Mouse (Mus musculus) kidney, postnatal 10 days (tissue): ENCODE measurements around the gene Fam240a.

Experiments
- DNase-seq: peaks from one replicate; pipeline ENCODE4 v3.0.0; 2021; ENCODE audit warnings: mixed read lengths

The Fam240a gene

GRCm38 (mm10) chr9:110944265-110944664 is 27.6 kb upstream of the Fam240a start:
- DNase-seq, result peak; percentile 24

GRCm38 (mm10) chr9:110937506-110938490 is 21.1 kb upstream of the Fam240a start:
- DNase-seq, result no peak

GRCm38 (mm10) chr9:110935941-110936340 is 19.3 kb upstream of the Fam240a start:
- no peak for DNase-seq

GRCm38 (mm10) chr9:110933850-110934437 is 17.3 kb upstream of the Fam240a start:
- peak; percentile 32 for DNase-seq

GRCm38 (mm10) chr9:110931573-110931972 is 14.9 kb upstream of the Fam240a start:
- no peak for DNase-seq

- DNase-seq, result peak; percentile 89
These were observed 6.1 kb upstream of the Fam240a start for GRCm38 (mm10) chr9:110922759-110923158.

- DNase-seq, result no peak
These were observed 4.2 kb upstream of the Fam240a start for GRCm38 (mm10) chr9:110920665-110921419.

GRCm38 (mm10) chr9:110915466-110915865 is 1.2 kb downstream of the Fam240a start:
- no peak for DNase-seq

GRCm38 (mm10) chr9:110914631-110915236 is 1.9 kb downstream of the Fam240a start:
- DNase-seq, result no peak

- no peak for DNase-seq
These were observed 7.2 kb downstream of the Fam240a start for GRCm38 (mm10) chr9:110909371-110909967.

- DNase-seq, result no peak
These were observed 8.0 kb downstream of the Fam240a start for GRCm38 (mm10) chr9:110908631-110909016.

- no peak for DNase-seq
These were observed 8.6 kb downstream of the Fam240a start for GRCm38 (mm10) chr9:110907838-110908630.

- DNase-seq, result no peak
These were observed 9.3 kb downstream of the Fam240a start for GRCm38 (mm10) chr9:110907201-110907837.

- no peak for DNase-seq
These were observed 14.4 kb downstream of the Fam240a start for GRCm38 (mm10) chr9:110902271-110902670.

- DNase-seq, result no peak
These were observed 15.5 kb downstream of the Fam240a start for GRCm38 (mm10) chr9:110901204-110901603.

GRCm38 (mm10) chr9:110899451-110900008 is 17.1 kb downstream of the Fam240a start:
- DNase-seq, result no peak

GRCm38 (mm10) chr9:110896595-110896994 is 20.1 kb downstream of the Fam240a start:
- DNase-seq, result no peak

- DNase-seq, result no peak
These were observed 20.7 kb downstream of the Fam240a start for GRCm38 (mm10) chr9:110895994-110896393.

GRCm38 (mm10) chr9:110895507-110895906 is 21.2 kb downstream of the Fam240a start:
- no peak for DNase-seq

GRCm38 (mm10) chr9:110893429-110893828 is 23.2 kb downstream of the Fam240a start:
- no peak for DNase-seq

GRCm38 (mm10) chr9:110892552-110892951 is 24.1 kb downstream of the Fam240a start:
- DNase-seq, result no peak
